Mouse (Mus musculus) heart, embryonic 14.5 days (tissue): ENCODE results near the gene Mthfr. TPM values are rescaled to one million over a fixed set of nuclear protein-coding genes. Genes with fewer than 3 reads are reported as not detected.
A peak's percentile ranks its signal among the peaks of the same experiment; 100 is the strongest.

ENCODE experiments used
- ATAC-seq: fragments of 200-750 bp; cut with Nextera tagmentation; 2 replicates; pipeline ENCODE4 v1.8.0; 2017; ENCODE audit warnings: low read depth, moderate TSS enrichment; ENCODE audit not compliant: insufficient number of reproducible peaks, insufficient read depth, low FRiP score
- H3K27ac ChIP-seq, 2 experiments: fragments of 200-500 bp in 1 of 2; fragments of 300-500 bp in 1 of 2; sonication (generic) in 1 of 2; replicated peaks in 1 of 2; 2 replicates each; pipeline ENCODE4 v1.5.1; 2012 to 2014; ENCODE audit warnings: low read depth in 2 of 2, low read length in 2 of 2, control low read depth in 1 of 2, mild to moderate bottlenecking in 1 of 2, mixed read lengths in 1 of 2; ENCODE audit not compliant: control insufficient read depth in 1 of 2, insufficient read depth in 1 of 2
- H3K27me3 ChIP-seq: fragments of 300-500 bp; sonication (generic); 2 replicates; pipeline ENCODE4 v1.6.1; 2014; ENCODE audit warnings: mild to moderate bottlenecking, low read length, control low read depth; ENCODE audit not compliant: control insufficient read depth, insufficient read depth
- H3K36me3 ChIP-seq: fragments of 300-500 bp; sonication (generic); 2 replicates; pipeline ENCODE4 v1.6.1; 2014; ENCODE audit warnings: mild to moderate bottlenecking, control low read depth, low read length, mixed read lengths; ENCODE audit not compliant: control insufficient read depth, insufficient read depth
- H3K4me1 ChIP-seq, 2 experiments: fragments of 200-500 bp in 1 of 2; fragments of 300-500 bp in 1 of 2; sonication (generic) in 1 of 2; 2 replicates each; pipeline ENCODE4 v1.6.1; 2012 to 2014; ENCODE audit warnings: low read length in 2 of 2, control low read depth in 1 of 2, mixed read lengths in 1 of 2; ENCODE audit not compliant: control insufficient read depth in 2 of 2, insufficient read depth in 2 of 2
- H3K4me2 ChIP-seq: fragments of 300-500 bp; sonication (generic); 2 replicates; pipeline ENCODE4 v1.6.1; 2014; ENCODE audit warnings: mild to moderate bottlenecking, low read length
- H3K4me3 ChIP-seq, 2 experiments: fragments of 200-500 bp in 1 of 2; fragments of 300-500 bp in 1 of 2; sonication (generic) in 1 of 2; 2 replicates each; pipeline ENCODE4 v1.5.1; 2012 to 2014; ENCODE audit warnings: low read length in 2 of 2, mild to moderate bottlenecking in 2 of 2, control low read depth in 1 of 2, low read depth in 1 of 2, moderate library complexity in 1 of 2; ENCODE audit not compliant: control insufficient read depth in 1 of 2, insufficient read depth in 1 of 2
- H3K9ac ChIP-seq: fragments of 300-500 bp; sonication (generic); 2 replicates; pipeline ENCODE4 v1.6.1; 2014; ENCODE audit warnings: mild to moderate bottlenecking, low read length
- H3K9me3 ChIP-seq: fragments of 300-500 bp; sonication (generic); 2 replicates; pipeline ENCODE4 v1.6.1; 2016; ENCODE audit warnings: low read length, control low read depth; ENCODE audit not compliant: control insufficient read depth
- WGBS: fragments of 180-500 bp; shearing (Covaris S2); extraction: QIAGEN DNeasy Blood & Tissue Kit; methylation state at CpG from one replicate; pipeline ENCODE4 v1.1.7; 2014; 5-methylcytosine and 5-hydroxymethylcytosine counted together
- polyA plus RNA-seq: library from polyadenylated mRNA; unstranded; fragments of >200 nt; fragmentation: Nextera tagmentation; extraction: Ambion mirVana; gene quantifications from 2 replicates; pipeline ENCODE4 v1.2.1, GENCODE M21; 2014

The Mthfr gene
- polyA plus RNA-seq, 1 experiment from 2014 or later, result 9.7 TPM

DNA sequence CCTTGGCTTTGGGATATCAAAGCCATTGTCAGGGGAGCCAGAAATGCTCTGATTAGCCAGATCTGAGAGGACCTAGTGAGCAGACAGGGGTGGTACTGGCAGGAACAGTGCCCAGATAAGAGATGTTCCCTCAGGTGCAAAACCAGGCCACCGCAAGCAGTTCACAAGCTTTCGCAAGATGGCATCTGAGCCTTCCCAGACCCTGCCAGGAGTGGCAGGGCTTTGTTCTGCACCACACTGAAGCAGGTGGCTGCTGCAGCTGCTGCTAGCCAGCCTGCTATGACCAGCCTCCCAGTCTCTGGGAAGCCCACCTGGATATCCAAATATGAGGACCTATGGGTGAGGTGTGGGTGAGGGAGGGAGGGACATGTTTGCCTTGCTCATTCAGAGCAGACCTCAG is 59.1 kb downstream of the Mthfr start:
- no peaks in the 10 kb centered on the region for H3K9me3 ChIP-seq
- no peak overlapping the region for H3K4me2 ChIP-seq
- H3K27me3 ChIP-seq, result peaks cover 10% of the 10 kb centered on the region; the same call in 1 of the 2 replicates
- WGBS, result 94% methylated on average over 2 of the region's 2 CpGs
- H3K36me3 ChIP-seq, result no peaks in the 10 kb centered on the region
- peaks cover 3 to 4% of the 10 kb centered on the region in 2 experiments; a peak in 2 of 4 replicates for H3K4me1 ChIP-seq
- no peak for ATAC-seq
- no peak overlapping the region for H3K9ac ChIP-seq
- no peak overlapping the region for H3K27ac ChIP-seq
- no peak overlapping the region for H3K4me3 ChIP-seq

DNA sequence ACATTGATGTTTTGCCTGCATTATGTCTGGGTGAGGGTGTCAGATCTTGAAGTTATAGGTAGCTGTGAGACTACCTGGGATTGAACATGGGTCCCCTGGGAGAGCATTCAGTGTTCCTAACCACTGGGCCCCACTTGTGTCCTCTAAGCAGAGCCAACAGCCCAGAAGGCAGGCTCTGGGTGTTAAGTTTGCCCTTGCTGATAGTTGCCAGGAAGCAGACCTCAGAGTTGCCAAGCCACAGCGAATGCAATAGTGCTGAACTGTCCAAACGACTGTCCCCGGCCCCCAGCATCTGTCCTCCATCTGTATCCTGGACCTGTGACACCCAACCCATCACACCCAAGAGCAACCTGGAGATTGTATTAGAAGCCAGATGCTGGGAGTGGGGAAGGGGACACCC is 59.8 kb downstream of the Mthfr start:
- no peaks in the 10 kb centered on the region for H3K9me3 ChIP-seq
- no peak overlapping the region for H3K27ac ChIP-seq
- H3K27me3 ChIP-seq, result peaks cover 10% of the 10 kb centered on the region; the same call in 1 of the 2 replicates
- no peak overlapping the region for H3K4me3 ChIP-seq
- 68% methylated on average over 3 of the region's 3 CpGs for WGBS
- peaks cover 3 to 4% of the 10 kb centered on the region in 2 experiments; a peak in 2 of 4 replicates for H3K4me1 ChIP-seq
- no peaks in the 10 kb centered on the region for H3K36me3 ChIP-seq
- no peak overlapping the region for H3K9ac ChIP-seq
- no peak for ATAC-seq
- H3K4me2 ChIP-seq, result no peak overlapping the region

DNA sequence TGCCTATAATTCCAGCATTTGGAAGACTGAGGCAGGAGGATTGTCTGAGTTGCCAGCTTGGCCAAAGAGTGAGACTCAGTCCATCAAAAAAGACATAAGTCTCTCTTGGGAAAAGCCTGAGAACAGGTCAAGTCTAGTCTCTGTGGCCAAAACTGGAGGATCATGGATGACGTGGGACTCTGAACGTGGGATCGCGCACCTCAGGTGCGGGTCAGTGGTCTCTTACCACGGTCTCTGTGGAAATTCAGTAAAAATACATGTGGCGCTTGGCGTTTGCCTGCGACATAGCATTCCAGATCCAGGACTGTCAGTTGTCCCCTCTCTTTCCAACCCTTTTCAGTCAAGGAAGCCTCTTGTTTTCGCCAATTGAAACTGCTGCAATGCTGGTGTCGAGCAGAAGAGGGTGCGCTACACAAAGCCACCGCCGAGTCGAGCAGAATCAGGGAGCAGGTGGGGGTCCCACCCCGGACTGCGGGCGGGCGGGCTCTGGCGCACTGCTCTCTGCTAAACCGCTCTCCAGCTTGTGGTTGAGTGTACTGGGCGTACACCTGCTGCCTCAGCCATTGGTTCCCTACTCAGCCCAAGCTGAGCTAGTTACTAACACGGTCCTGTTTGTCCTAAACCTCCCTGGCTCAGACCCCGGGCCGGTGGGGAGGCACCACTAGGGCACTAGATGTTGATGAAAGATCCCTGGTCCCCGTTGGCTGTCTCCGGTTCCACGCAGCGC is 63.1 kb downstream of the Mthfr start:
- Histone ChIP-seq H3K4me3 (peak overlapping the region; percentile 27 to 32), H3K36me3 (no peaks in the 10 kb centered on the region), H3K27ac (no peak overlapping the region), H3K27me3 (peaks cover 10% of the 10 kb centered on the region; the same call in 1 of the 2 replicates), H3K4me1 (peaks cover 6 to 9% of the 10 kb centered on the region in 2 experiments; a peak in 3 of 4 replicates), H3K4me2 (peak overlapping the region; percentile 76), H3K9ac (peak overlapping the region; percentile 64), H3K9me3 (no peaks in the 10 kb centered on the region)
- 0 out of 2 replicates have a peak, but pooled peaks have one; percentile 64 for ATAC-seq
- 14% methylated on average over 29 of the region's 29 CpGs for WGBS

DNA sequence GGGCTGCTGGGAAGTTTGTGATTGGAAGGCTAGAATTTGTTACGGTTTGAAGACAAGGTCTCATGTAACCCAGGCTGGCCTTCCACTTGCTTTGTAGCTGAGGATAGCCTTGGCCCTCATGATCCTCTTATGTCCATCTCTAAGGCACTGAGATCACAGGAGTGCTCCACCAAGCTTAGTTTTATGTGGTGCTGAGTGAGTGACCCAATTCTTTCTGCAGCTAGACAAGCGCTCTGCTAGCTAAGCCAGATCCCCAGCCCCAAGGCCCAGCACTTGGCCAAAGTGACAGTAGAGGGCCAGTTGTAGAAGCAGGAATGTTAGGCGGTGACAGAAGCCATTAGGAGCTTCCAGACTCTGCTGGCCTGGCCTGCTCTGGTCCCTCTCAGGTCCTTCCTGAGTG is 65.3 kb downstream of the Mthfr start:
- WGBS, result 65% methylated on average over 3 of the region's 3 CpGs
- Histone ChIP-seq H3K4me3 (no peak overlapping the region), H3K4me1 (peaks cover 11 to 20% of the 10 kb centered on the region in 2 experiments), H3K27ac (no peak overlapping the region), H3K27me3 (peaks cover 10% of the 10 kb centered on the region; the same call in 1 of the 2 replicates), H3K36me3 (no peaks in the 10 kb centered on the region), H3K9ac (no peak overlapping the region), H3K4me2 (no peak overlapping the region), H3K9me3 (no peaks in the 10 kb centered on the region)
- no peak for ATAC-seq

DNA sequence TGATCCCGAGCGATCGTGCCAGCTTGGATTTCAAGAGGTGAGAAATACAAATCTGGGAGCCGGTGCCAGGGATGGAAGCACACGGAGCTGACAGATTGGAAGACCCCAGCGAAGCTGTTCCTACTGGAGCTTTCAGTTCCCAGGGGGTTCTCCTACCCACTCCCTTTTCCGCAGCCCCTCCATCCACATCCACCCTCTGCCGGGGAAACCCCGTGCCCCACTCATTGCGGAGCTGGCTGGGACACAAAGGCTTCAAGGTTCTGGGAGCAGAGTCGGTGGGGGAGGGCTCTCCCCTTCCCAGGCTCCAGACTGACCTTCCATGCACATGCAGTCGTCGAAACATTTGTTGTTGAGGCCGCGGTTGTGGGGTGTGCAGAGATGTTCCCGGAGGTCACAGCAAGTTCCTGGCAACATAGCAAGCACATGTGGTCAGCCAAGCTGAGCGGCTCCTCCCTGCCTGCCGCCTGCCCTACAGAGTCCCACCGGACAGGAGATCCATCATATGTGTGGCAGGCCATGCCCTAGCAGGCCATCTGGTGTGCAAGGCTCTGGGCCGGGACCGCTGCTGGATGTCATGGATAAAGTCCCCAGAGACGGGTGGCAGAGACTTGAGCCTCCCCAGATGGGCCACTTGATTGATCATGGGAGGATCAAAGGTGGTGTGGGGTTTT is 68.9 kb downstream of the Mthfr start:
- H3K27me3 ChIP-seq, result no peaks in the 10 kb centered on the region; the same call in 1 of the 2 replicates
- no peak overlapping the region for H3K4me3 ChIP-seq
- no peaks in the 10 kb centered on the region for H3K36me3 ChIP-seq
- peaks cover 9 to 17% of the 10 kb centered on the region in 2 experiments for H3K4me1 ChIP-seq
- no peak overlapping the region for H3K9ac ChIP-seq
- H3K4me2 ChIP-seq, result no peak overlapping the region
- no peak overlapping the region for H3K27ac ChIP-seq
- H3K9me3 ChIP-seq, result no peaks in the 10 kb centered on the region
- ATAC-seq, result no peak
- WGBS, result 47% methylated on average over 22 of the region's 22 CpGs

DNA sequence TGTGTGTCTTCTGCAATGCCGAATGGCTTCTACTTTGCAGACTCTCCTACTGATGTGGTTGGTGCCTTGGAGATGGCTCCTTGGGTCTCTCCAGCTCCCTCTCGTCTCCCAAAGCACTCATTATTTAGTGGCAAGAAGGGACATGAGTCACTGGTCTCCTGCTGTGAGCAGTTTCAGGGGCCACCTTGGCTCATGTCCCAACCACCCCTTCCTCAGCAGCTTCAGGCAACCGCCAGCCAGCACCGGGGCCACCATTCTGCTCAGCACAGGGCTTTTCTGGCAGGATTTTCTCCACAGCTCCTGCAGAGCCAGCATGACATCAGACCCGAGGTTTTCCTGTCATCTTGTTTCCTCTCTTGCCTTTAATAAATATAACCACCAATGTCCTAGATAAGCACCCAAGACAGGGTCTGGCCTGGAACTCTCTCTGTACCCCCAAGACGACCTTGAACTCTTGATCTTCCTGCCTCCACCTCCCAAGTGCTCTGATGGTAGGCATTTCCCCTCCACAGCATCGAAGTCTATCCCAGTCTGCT is 69.8 kb downstream of the Mthfr start:
- peaks cover 9 to 17% of the 10 kb centered on the region in 2 experiments for H3K4me1 ChIP-seq
- no peaks in the 10 kb centered on the region for H3K9me3 ChIP-seq
- no peak overlapping the region for H3K4me3 ChIP-seq
- 36% methylated on average over 7 of the region's 7 CpGs for WGBS
- ATAC-seq, result no peak
- no peaks in the 10 kb centered on the region; the same call in 1 of the 2 replicates for H3K27me3 ChIP-seq
- H3K36me3 ChIP-seq, result no peaks in the 10 kb centered on the region
- no peak overlapping the region for H3K27ac ChIP-seq
- no peak overlapping the region for H3K9ac ChIP-seq
- no peak overlapping the region for H3K4me2 ChIP-seq
